Mouse (Mus musculus): ENCODE data around the gene Lonrf2. TPM values are rescaled to one million over a fixed set of nuclear protein-coding genes. Genes with fewer than 3 reads are reported as not detected.

The Lonrf2 gene
- polyA plus RNA-seq, 1 experiment from 2014 or later = 0.99 TPM

DNA sequence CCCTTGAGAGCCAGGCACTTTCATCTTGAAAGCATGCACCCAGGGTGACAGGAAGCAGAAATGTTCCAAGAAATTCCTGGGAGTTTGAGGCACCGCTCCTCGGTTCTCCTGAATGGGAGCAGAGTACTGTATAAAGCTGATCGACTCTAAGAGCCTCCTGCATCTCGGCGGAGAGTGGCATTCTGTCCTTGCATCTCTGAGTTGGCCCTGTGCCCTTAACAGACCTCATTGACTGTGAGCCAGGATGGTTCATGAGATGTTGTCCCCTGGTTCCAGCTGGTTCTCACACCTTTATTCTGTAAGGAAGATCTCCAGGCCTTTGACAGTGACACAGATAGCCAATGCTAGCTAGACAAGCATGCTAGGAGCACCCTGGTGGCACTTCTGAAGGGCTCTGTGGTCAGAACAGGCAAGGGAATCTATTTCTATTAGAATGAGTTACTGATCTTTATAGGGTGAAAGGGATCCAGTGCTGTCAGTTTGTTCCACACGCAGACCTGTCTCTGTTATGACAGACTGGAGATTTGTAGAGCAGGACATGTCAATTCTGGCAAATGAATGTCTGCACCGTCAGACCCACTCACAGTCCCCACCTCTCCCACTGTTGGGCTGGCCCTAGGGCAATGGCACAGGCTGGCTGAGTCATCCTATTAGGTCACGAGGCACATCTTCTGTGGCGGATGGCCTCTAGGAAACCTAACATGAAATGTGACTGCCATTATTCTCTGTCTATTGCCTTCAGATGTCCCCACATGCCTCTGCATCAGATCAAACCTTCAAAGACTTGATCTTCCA, 45.3 kb downstream of the Lonrf2 start:
- no peak overlapping the region for H3K27ac ChIP-seq (ENCODE audit: low read depth)
- H3K4me2 ChIP-seq = no peak overlapping the region
- no peaks in the 10 kb centered on the region for H3K27me3 ChIP-seq (ENCODE audit: insufficient read depth, low read length)
- TF ChIP-seq CTCF (IDR thresholded peaks at IDR 0.05; ENCODE audit: low read depth) = no peak
- ATAC-seq (ENCODE audit: insufficient read depth) (no peak), DNase-seq (no peak)
- no peak overlapping the region for H3K9ac ChIP-seq
- no peaks in the 10 kb centered on the region for H3K36me3 ChIP-seq (ENCODE audit: insufficient read depth)
- no peaks in the 10 kb centered on the region for H3K4me1 ChIP-seq (ENCODE audit: insufficient read depth)
- H3K9me3 ChIP-seq (ENCODE audit: low read depth, low read length) = no peaks in the 10 kb centered on the region
- no peak overlapping the region for H3K4me3 ChIP-seq (ENCODE audit: low read depth, low read length)
- 75% methylated on average over 9 of the region's 9 CpGs for WGBS

DNA sequence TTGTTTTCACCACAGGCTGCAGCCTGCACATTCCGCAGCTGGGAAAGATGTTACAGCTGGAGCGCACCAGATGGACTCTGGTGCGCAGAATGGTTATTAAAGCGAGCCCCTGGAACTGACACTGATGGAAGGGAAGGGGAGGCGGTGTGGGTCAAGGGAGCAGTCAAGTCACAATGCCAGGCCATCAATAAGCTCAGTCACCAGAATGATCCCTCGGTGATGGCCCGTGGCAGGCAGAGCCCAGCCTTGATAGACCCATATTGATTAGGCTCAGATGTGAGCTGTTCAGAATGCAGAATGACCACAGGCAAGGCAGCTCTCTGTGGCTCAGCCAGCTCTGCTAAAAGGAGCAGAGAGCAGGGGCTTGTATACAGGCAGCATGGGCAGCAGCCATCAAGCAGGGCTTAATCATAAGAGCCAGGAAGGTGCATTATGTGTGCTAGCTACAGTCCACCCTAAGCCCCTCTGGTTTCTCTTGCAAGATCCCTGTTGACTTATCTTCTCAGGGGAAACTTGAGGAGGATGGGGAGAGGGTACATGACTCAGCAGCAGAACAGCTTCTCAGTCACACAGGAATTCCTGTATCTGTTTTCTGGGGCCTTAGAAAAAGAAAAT, 46.4 kb downstream of the Lonrf2 start:
- Histone ChIP-seq H3K4me2 (no peak overlapping the region), H3K4me3 (ENCODE audit: low read depth, low read length) (no peak overlapping the region), H3K36me3 (ENCODE audit: insufficient read depth) (no peaks in the 10 kb centered on the region), H3K27me3 (ENCODE audit: insufficient read depth, low read length) (no peaks in the 10 kb centered on the region), H3K4me1 (ENCODE audit: insufficient read depth) (no peaks in the 10 kb centered on the region), H3K9me3 (ENCODE audit: low read depth, low read length) (no peaks in the 10 kb centered on the region), H3K9ac (no peak overlapping the region; the same call in 1 of the 2 replicates), H3K27ac (ENCODE audit: low read depth) (no peak overlapping the region)
- no peak for DNase-seq
- no peak for ATAC-seq (ENCODE audit: insufficient read depth)
- 49% methylated on average over 7 of the region's 7 CpGs for WGBS
- no peak for TF ChIP-seq CTCF (IDR thresholded peaks at IDR 0.05; ENCODE audit: low read depth)

- H3K4me3 ChIP-seq (ENCODE audit: low read depth, low read length) = no peak overlapping the region
- H3K9ac ChIP-seq = no peak overlapping the region
- H3K36me3 ChIP-seq (ENCODE audit: insufficient read depth) = no peaks in the 10 kb centered on the region
- no peak overlapping the region for H3K4me2 ChIP-seq
- H3K4me1 ChIP-seq (ENCODE audit: insufficient read depth) = no peaks in the 10 kb centered on the region
- H3K27ac ChIP-seq (ENCODE audit: low read depth) = no peak overlapping the region
- no peak for ATAC-seq (ENCODE audit: insufficient read depth)
- peak; percentile 47 for DNase-seq
- no peaks in the 10 kb centered on the region for H3K9me3 ChIP-seq (ENCODE audit: low read depth, low read length)
- no peaks in the 10 kb centered on the region for H3K27me3 ChIP-seq (ENCODE audit: insufficient read depth, low read length)
- WGBS = 67% methylated on average over 3 of the region's 3 CpGs
- peak; percentile 69 for TF ChIP-seq CTCF (IDR thresholded peaks at IDR 0.05; ENCODE audit: low read depth)
These were observed 47.6 kb downstream of the Lonrf2 start for GRCm38 (mm10) chr1:38788904-38789303.

DNA sequence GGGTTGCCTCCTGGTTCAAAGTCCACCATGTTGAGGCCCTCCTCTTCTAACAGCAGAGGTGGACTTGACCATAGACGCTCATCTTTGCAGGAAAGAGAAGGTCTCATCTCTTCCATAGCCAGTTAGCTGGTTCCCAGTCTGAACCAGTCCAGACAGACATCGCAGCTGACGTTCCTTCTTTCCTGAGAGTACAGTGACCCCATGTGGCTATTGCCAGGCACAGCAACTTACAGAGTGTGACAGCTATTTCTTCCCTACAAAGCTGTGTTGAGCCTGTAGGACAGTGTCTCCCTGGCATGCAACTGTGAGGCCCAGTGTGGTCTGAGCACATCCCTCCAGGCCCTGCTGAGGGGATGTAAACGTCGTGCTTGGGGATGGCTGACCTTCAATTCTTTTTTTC, 49.1 kb downstream of the Lonrf2 start:
- Histone ChIP-seq H3K4me2 (no peak overlapping the region), H3K9ac (no peak overlapping the region), H3K36me3 (ENCODE audit: insufficient read depth) (no peaks in the 10 kb centered on the region), H3K27me3 (ENCODE audit: insufficient read depth, low read length) (no peaks in the 10 kb centered on the region), H3K4me1 (ENCODE audit: insufficient read depth) (no peaks in the 10 kb centered on the region), H3K27ac (ENCODE audit: low read depth) (no peak overlapping the region), H3K4me3 (ENCODE audit: low read depth, low read length) (no peak overlapping the region), H3K9me3 (ENCODE audit: low read depth, low read length) (no peaks in the 10 kb centered on the region)
- peak; percentile 94 for TF ChIP-seq CTCF (IDR thresholded peaks at IDR 0.05; ENCODE audit: low read depth)
- ATAC-seq (ENCODE audit: insufficient read depth) = peak; percentile 60
- DNase-seq = peak; percentile 89
- WGBS = 12% methylated on average over 5 of the region's 5 CpGs

DNA sequence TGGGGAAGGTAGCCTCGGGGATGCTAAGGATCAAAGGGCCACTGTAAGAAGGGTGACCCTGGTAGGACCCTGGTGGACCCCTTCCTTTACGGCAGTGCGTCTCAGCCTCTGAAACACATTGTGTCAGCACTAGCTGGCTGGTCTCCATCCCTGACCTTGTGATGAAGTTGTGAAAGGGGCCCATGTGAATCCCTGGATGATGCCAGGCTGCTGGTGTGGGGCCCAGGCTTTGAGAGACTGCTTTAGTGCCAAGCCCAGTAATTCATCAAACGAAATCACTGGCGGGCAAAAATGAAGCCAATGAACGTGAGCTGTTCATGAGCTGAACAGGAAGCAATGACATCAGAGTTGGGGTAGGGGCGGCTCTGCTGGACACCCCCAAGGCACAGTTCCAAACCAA, 50.2 kb downstream of the Lonrf2 start:
- no peak for TF ChIP-seq CTCF (IDR thresholded peaks at IDR 0.05; ENCODE audit: low read depth)

GRCm38 (mm10) chr1:38778271-38778670, 58.2 kb downstream of the Lonrf2 start:
- no peaks in the 10 kb centered on the region for H3K4me1 ChIP-seq (ENCODE audit: insufficient read depth)
- no peak overlapping the region for H3K9ac ChIP-seq
- DNase-seq = no peak
- no peak overlapping the region for H3K4me3 ChIP-seq (ENCODE audit: low read depth, low read length)
- peak; percentile 29; the same call in 1 of the 2 replicates for TF ChIP-seq CTCF (IDR thresholded peaks at IDR 0.05; ENCODE audit: low read depth)
- H3K4me2 ChIP-seq = no peak overlapping the region
- H3K27ac ChIP-seq (ENCODE audit: low read depth) = no peak overlapping the region
- H3K9me3 ChIP-seq (ENCODE audit: low read depth, low read length) = no peaks in the 10 kb centered on the region
- no peak for ATAC-seq (ENCODE audit: insufficient read depth)
- no peaks in the 10 kb centered on the region for H3K27me3 ChIP-seq (ENCODE audit: insufficient read depth, low read length)
- no peaks in the 10 kb centered on the region for H3K36me3 ChIP-seq (ENCODE audit: insufficient read depth)
- 95% methylated on average over 1 of the region's 1 CpGs for WGBS

More for the DNA sequence above, 50.2 kb downstream of the Lonrf2 start:
- Histone ChIP-seq H3K9me3 (ENCODE audit: low read depth, low read length) (no peaks in the 10 kb centered on the region), H3K9ac (no peak overlapping the region), H3K27me3 (ENCODE audit: insufficient read depth, low read length) (no peaks in the 10 kb centered on the region), H3K4me3 (ENCODE audit: low read depth, low read length) (no peak overlapping the region), H3K27ac (ENCODE audit: low read depth) (no peak overlapping the region), H3K36me3 (ENCODE audit: insufficient read depth) (no peaks in the 10 kb centered on the region), H3K4me1 (ENCODE audit: insufficient read depth) (no peaks in the 10 kb centered on the region), H3K4me2 (no peak overlapping the region)
- 61% methylated on average over 7 of the region's 7 CpGs for WGBS
- no peak for ATAC-seq (ENCODE audit: insufficient read depth)
- DNase-seq = no peak

DNA sequence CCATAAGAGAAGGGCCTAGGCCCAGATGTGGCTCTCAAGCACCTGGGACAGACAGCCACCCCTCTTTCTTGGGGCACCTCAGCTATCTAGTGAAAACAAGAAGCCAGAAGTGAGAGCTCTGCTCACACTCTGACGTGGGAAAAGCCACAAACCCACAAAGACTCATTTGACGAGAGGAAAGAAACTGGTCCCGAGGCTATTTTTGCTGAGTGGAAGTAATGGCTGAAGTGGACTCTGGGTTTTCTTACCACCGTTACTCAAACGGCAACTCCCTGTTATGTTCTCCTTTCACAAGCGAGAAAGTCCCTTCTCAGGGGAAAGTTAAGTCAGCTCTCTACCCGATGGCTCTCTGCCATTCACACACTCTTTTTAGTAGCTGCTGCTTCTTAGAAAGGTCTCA, 59.0 kb downstream of the Lonrf2 start:
- Histone ChIP-seq H3K27me3 (ENCODE audit: insufficient read depth, low read length) (no peaks in the 10 kb centered on the region), H3K36me3 (ENCODE audit: insufficient read depth) (no peaks in the 10 kb centered on the region), H3K4me2 (no peak overlapping the region), H3K27ac (ENCODE audit: low read depth) (no peak overlapping the region), H3K9ac (no peak overlapping the region), H3K4me1 (ENCODE audit: insufficient read depth) (no peaks in the 10 kb centered on the region), H3K9me3 (ENCODE audit: low read depth, low read length) (no peaks in the 10 kb centered on the region), H3K4me3 (ENCODE audit: low read depth, low read length) (no peak overlapping the region)
- 69% methylated on average over 7 of the region's 7 CpGs for WGBS
- no peak for TF ChIP-seq CTCF (IDR thresholded peaks at IDR 0.05; ENCODE audit: low read depth)
- ATAC-seq (ENCODE audit: insufficient read depth) (no peak), DNase-seq (no peak)

All from lung, embryonic 14.5 days (tissue).